Mouse (Mus musculus) frontal cortex, postnatal 10 days (tissue): ENCODE results near the gene Kif3a.
"Not testable (repeated sequence)": the region's sequence is repeated elsewhere in the genome, so short reads cannot be mapped to it uniquely, and the experiment has no call there.

ENCODE experiments used
- DNase-seq, 2 experiments: peaks; one replicate each; pipeline ENCODE4 v3.0.0; 2022; ENCODE audit warnings: low spot score in 2 of 2, mixed read lengths in 1 of 2

The Kif3a gene

GRCm38 (mm10) chr11:53543021-53543420 lies 24.2 kb upstream of the Kif3a start:
- no peak for DNase-seq

GRCm38 (mm10) chr11:53546271-53546670 lies 20.9 kb upstream of the Kif3a start:
- DNase-seq = peak in 1 of 2 experiments; percentile 20

GRCm38 (mm10) chr11:53547566-53547965 lies 19.6 kb upstream of the Kif3a start:
- DNase-seq = no peak

- DNase-seq = no peak
Observed at GRCm38 (mm10) chr11:53548036-53548605, 19.1 kb upstream of the Kif3a start.

- DNase-seq = no peak
Observed at GRCm38 (mm10) chr11:53550714-53551113, 16.5 kb upstream of the Kif3a start.

- DNase-seq = no peak
Observed at GRCm38 (mm10) chr11:53551754-53552153, 15.4 kb upstream of the Kif3a start.

GRCm38 (mm10) chr11:53556529-53556928 lies 10.7 kb upstream of the Kif3a start:
- DNase-seq = not testable (repeated sequence)

- not testable (repeated sequence) for DNase-seq
Observed at GRCm38 (mm10) chr11:53557992-53558391, 9.2 kb upstream of the Kif3a start.

GRCm38 (mm10) chr11:53559980-53560379 lies 7.2 kb upstream of the Kif3a start:
- DNase-seq = not testable (repeated sequence)

- no peak for DNase-seq
Observed at GRCm38 (mm10) chr11:53561986-53562385, 5.2 kb upstream of the Kif3a start.

- DNase-seq = no peak
Observed at GRCm38 (mm10) chr11:53566646-53567045, 533 bp upstream of the Kif3a start.

- no peak for DNase-seq
Observed at GRCm38 (mm10) chr11:53580562-53580961, 13.4 kb downstream of the Kif3a start.

- no peak for DNase-seq
Observed at GRCm38 (mm10) chr11:53583151-53583550, 16.0 kb downstream of the Kif3a start.

GRCm38 (mm10) chr11:53584849-53585248 lies 17.7 kb downstream of the Kif3a start:
- no peak for DNase-seq

GRCm38 (mm10) chr11:53585510-53585909 lies 18.3 kb downstream of the Kif3a start:
- no peak for DNase-seq

GRCm38 (mm10) chr11:53588279-53588678 lies 21.1 kb downstream of the Kif3a start:
- DNase-seq = no peak

- DNase-seq = peak in 1 of 2 experiments; percentile 19
Observed at GRCm38 (mm10) chr11:53590368-53590768, 23.2 kb downstream of the Kif3a start.

- DNase-seq = no peak
Observed at GRCm38 (mm10) chr11:53591116-53591515, 23.9 kb downstream of the Kif3a start.

- no peak for DNase-seq
Observed at GRCm38 (mm10) chr11:53604983-53605382, 37.8 kb downstream of the Kif3a start.

- no peak for DNase-seq
Observed at GRCm38 (mm10) chr11:53605609-53606008, 38.4 kb downstream of the Kif3a start.

- no peak for DNase-seq
Observed at GRCm38 (mm10) chr11:53609231-53609630, 42.1 kb downstream of the Kif3a start.

GRCm38 (mm10) chr11:53609672-53610071 lies 42.5 kb downstream of the Kif3a start:
- no peak for DNase-seq

GRCm38 (mm10) chr11:53615172-53615571 lies 48.0 kb downstream of the Kif3a start:
- no peak for DNase-seq

- DNase-seq = no peak
Observed at GRCm38 (mm10) chr11:53615575-53615974, 48.4 kb downstream of the Kif3a start.
